8 mouse cellular contexts compared by ENCODE assay signal in genomic region chr6:48538841-48539737, GRCm38 (mm10). TPM values are rescaled to one million over a fixed set of nuclear protein-coding genes. Genes with fewer than 3 reads are reported as not detected.
A peak's percentile ranks its signal among the peaks of the same experiment; 100 is the strongest.
DNase-seq lines count a peak whose midpoint lies in the region; ATAC-seq lines count a peak whose summit lies in the region.

No protein-coding gene starts in this region.

- H3K9ac ChIP-seq in heart, embryonic 11.5 days (ENCODE audit: low read depth, low read length) = no peak overlapping the region
- H3K9ac ChIP-seq in embryonic facial prominence, embryonic 11.5 days (replicated peaks; ENCODE audit: low read length) = no peak overlapping the region

- DNase-seq in heart, adult 18-20 months = peak; percentile 73 to 88
- peak; percentile 86 for DNase-seq in adrenal gland, postnatal 10 days
- peak; percentile 79 for DNase-seq in embryonic facial prominence, embryonic 11.5 days (ENCODE audit: low spot score)
- peak; percentile 73 to 86 for DNase-seq in heart, postnatal 14 days
- peak; percentile 75 to 90 for DNase-seq in layer of hippocampus, postnatal 14 days (ENCODE audit: low spot score in 2 of 2)
- peak; percentile 87 for DNase-seq in mesoderm, embryonic 11.5 days (ENCODE audit: low read depth, low spot score)
- peak; percentile 80 for DNase-seq in right cerebral cortex, postnatal 4 days

- no peaks in the 10 kb centered on the region for H3K36me3 ChIP-seq in heart, embryonic 11.5 days (ENCODE audit: control insufficient read depth, insufficient read depth, low read length)
- H3K36me3 ChIP-seq in embryonic facial prominence, embryonic 11.5 days (replicated peaks; ENCODE audit: control insufficient read depth, insufficient read depth, low read depth, low read length) = no peaks in the 10 kb centered on the region

- H3K27ac ChIP-seq in heart, embryonic 11.5 days (ENCODE audit: low read depth, low read length) = no peak overlapping the region
- H3K27ac ChIP-seq in embryonic facial prominence, embryonic 11.5 days (replicated peaks; ENCODE audit: low read depth, low read length) = no peak overlapping the region

- H3K4me2 ChIP-seq in heart, embryonic 11.5 days = no peak overlapping the region
- no peak overlapping the region for H3K4me2 ChIP-seq in embryonic facial prominence, embryonic 11.5 days (ENCODE audit: low read depth, low read length)

- WGBS in heart, embryonic 11.5 days (ENCODE audit: insufficient replicate concordance) = 65% methylated on average over 5 of the region's 5 CpGs
- WGBS in embryonic facial prominence, embryonic 11.5 days = 68% methylated on average over 4 of the region's 5 CpGs

- no peaks in the 10 kb centered on the region for H3K4me1 ChIP-seq in heart, embryonic 11.5 days (ENCODE audit: control insufficient read depth, insufficient read depth, low read length)
- peaks cover 3% of the 10 kb centered on the region; the same call in 1 of the 2 replicates for H3K4me1 ChIP-seq in embryonic facial prominence, embryonic 11.5 days (ENCODE audit: control insufficient read depth, insufficient read depth, low read length)

- H3K4me3 ChIP-seq in heart, embryonic 11.5 days (ENCODE audit: low read depth, low read length) = no peak overlapping the region
- H3K4me3 ChIP-seq in embryonic facial prominence, embryonic 11.5 days (ENCODE audit: low read depth, low read length) = no peak overlapping the region

- no peak for ATAC-seq in heart, embryonic 11.5 days (replicated peaks; ENCODE audit: insufficient number of reproducible peaks, low FRiP score, low TSS enrichment)
- no peak for ATAC-seq in embryonic facial prominence, embryonic 11.5 days (replicated peaks; ENCODE audit: insufficient number of reproducible peaks, low FRiP score, low TSS enrichment, low read depth)

- intact Hi-C loops in heart, postnatal 14 days (cut with DNase I) = loop anchor here (10.0 kb wide), 1 partner anchor 364 kb away; no protein-coding TSS in a partner anchor

- no peaks in the 10 kb centered on the region for H3K27me3 ChIP-seq in heart, embryonic 11.5 days (ENCODE audit: control insufficient read depth, insufficient read depth, low read length)
- H3K27me3 ChIP-seq in embryonic facial prominence, embryonic 11.5 days (ENCODE audit: control insufficient read depth, insufficient read depth, low read length) = no peaks in the 10 kb centered on the region

- H3K9me3 ChIP-seq in heart, embryonic 11.5 days (replicated peaks; ENCODE audit: control insufficient read depth, low read length) = no peaks in the 10 kb centered on the region
- H3K9me3 ChIP-seq in embryonic facial prominence, embryonic 11.5 days (replicated peaks; ENCODE audit: control insufficient read depth, low read length) = no peaks in the 10 kb centered on the region

RNA-seq across cellular contexts. Expression of gene Atp6v0e2, which starts 1.7 kb away (rescaled TPM):
- total RNA-seq in heart, adult 18-20 months (2021) = 10 to 100 TPM; 19.8 to 21.4 TPM
- polyA plus RNA-seq in heart, embryonic 11.5 days (2014; fragmentation: Nextera tagmentation; extraction: Ambion mirVana) = 19.8 and 24.1 TPM in 2 replicates
- total RNA-seq in adrenal gland, postnatal 10 days (2021) = 10 to 100 TPM; 35.9 to 42.8 TPM
- 18.9 and 22.3 TPM in 2 replicates for polyA plus RNA-seq in embryonic facial prominence, embryonic 11.5 days (2014; fragmentation: Nextera tagmentation; extraction: Ambion mirVana)
- 10 to 100 TPM; 17.2 to 18.2 TPM for total RNA-seq in heart, postnatal 14 days (2021)
- total RNA-seq in layer of hippocampus, postnatal 14 days (2021) = 100 to 1,000 TPM; 522 to 523 TPM

RNA-seq across cellular contexts. Expression of gene Lrrc61, which starts 15.5 kb away (rescaled TPM):
- 10 to 100 TPM; 14.7 to 18.6 TPM for total RNA-seq in heart, adult 18-20 months (2021)
- polyA plus RNA-seq in heart, embryonic 11.5 days (2014; fragmentation: Nextera tagmentation; extraction: Ambion mirVana) = 6.6 and 9.6 TPM in 2 replicates
- total RNA-seq in adrenal gland, postnatal 10 days (2021) = 10 to 100 TPM; 25.1 to 27.3 TPM
- polyA plus RNA-seq in embryonic facial prominence, embryonic 11.5 days (2014; fragmentation: Nextera tagmentation; extraction: Ambion mirVana) = 10.9 and 14.3 TPM in 2 replicates
- total RNA-seq in heart, postnatal 14 days (2021) = 10 to 100 TPM; 12.9 to 14.5 TPM
- total RNA-seq in layer of hippocampus, postnatal 14 days (2021) = 10 to 100 TPM; 29.2 to 30.2 TPM

RNA-seq across cellular contexts. Expression of gene Rarres2, which starts 33.5 kb away (rescaled TPM):
- 10 to 100 TPM; 60.1 to 86.3 TPM for total RNA-seq in heart, adult 18-20 months (2021)
- 16.4 and 18.3 TPM in 2 replicates for polyA plus RNA-seq in heart, embryonic 11.5 days (2014; fragmentation: Nextera tagmentation; extraction: Ambion mirVana)
- total RNA-seq in adrenal gland, postnatal 10 days (2021) = 100 to 1,000 TPM; 198 to 328 TPM
- 3.8 and 4.3 TPM in 2 replicates for polyA plus RNA-seq in embryonic facial prominence, embryonic 11.5 days (2014; fragmentation: Nextera tagmentation; extraction: Ambion mirVana)
- total RNA-seq in heart, postnatal 14 days (2021) = 10 to 100 TPM; 87.7 to 93.2 TPM
- 10 to 100 TPM; 14.9 to 23.3 TPM for total RNA-seq in layer of hippocampus, postnatal 14 days (2021)

RNA-seq across cellular contexts. Expression of gene Gm45021, which starts 50.3 kb away (rescaled TPM):
- total RNA-seq in heart, adult 18-20 months (2021) = not detected
- 0.77 and 1.3 TPM in 2 replicates for polyA plus RNA-seq in heart, embryonic 11.5 days (2014; fragmentation: Nextera tagmentation; extraction: Ambion mirVana)
- total RNA-seq in adrenal gland, postnatal 10 days (2021) = not detected
- polyA plus RNA-seq in embryonic facial prominence, embryonic 11.5 days (2014; fragmentation: Nextera tagmentation; extraction: Ambion mirVana) = not detected in 2 replicates
- total RNA-seq in heart, postnatal 14 days (2021) = not detected
- total RNA-seq in layer of hippocampus, postnatal 14 days (2021) = not detected

RNA-seq across cellular contexts. Expression of gene Repin1, which starts 54.6 kb away (rescaled TPM):
- total RNA-seq in heart, adult 18-20 months (2021) = 10 to 100 TPM; 32.3 to 32.9 TPM
- polyA plus RNA-seq in heart, embryonic 11.5 days (2014; fragmentation: Nextera tagmentation; extraction: Ambion mirVana) = 22.0 and 26.5 TPM in 2 replicates
- 10 to 100 TPM; 37.6 to 42.0 TPM for total RNA-seq in adrenal gland, postnatal 10 days (2021)
- 33.5 and 34.2 TPM in 2 replicates for polyA plus RNA-seq in embryonic facial prominence, embryonic 11.5 days (2014; fragmentation: Nextera tagmentation; extraction: Ambion mirVana)
- 10 to 100 TPM; 24.0 to 27.5 TPM for total RNA-seq in heart, postnatal 14 days (2021)
- total RNA-seq in layer of hippocampus, postnatal 14 days (2021) = 10 to 100 TPM; 29.3 to 38.4 TPM

Comparison
In these comparisons a context has a peak if more than half of its experiments do, and no peak if none do; other contexts are left out.
1. RNA of gene Atp6v0e2, which starts 1.7 kb away (total RNA-seq): 522 to 523 TPM in layer of hippocampus, postnatal 14 days; 35.9 to 42.8 TPM in adrenal gland, postnatal 10 days, 19.8 to 21.4 TPM in heart, adult 18-20 months and 17.2 to 18.2 TPM in heart, postnatal 14 days; every median in the first group is over 10 times any median in the second.
2. Peak in every context shown above with its lines, with median percentiles within 50 percentile points of each other: DNase-seq.